9 mouse cellular contexts compared by ENCODE assay signal in genomic region chr11:54062753-54063471, GRCm38 (mm10). TPM values are rescaled to one million over a fixed set of nuclear protein-coding genes. Genes with fewer than 3 reads are reported as not detected.
A peak's percentile ranks its signal among the peaks of the same experiment; 100 is the strongest.
DNase-seq lines count a peak whose midpoint lies in the region; ATAC-seq and TF ChIP-seq lines count a peak whose summit lies in the region.
"Had no signal": no experiment of that assay in that cellular context is flagged by ENCODE, and none has a peak within 500 bp of the region (broad histone marks: within the 10 kb centered on the region; RNA-seq: fewer than 3 reads in every experiment).

No protein-coding gene starts in this region.

- H3K9ac ChIP-seq in intestine, embryonic 14.5 days (ENCODE audit: low read length) = no peak overlapping the region
- no peak overlapping the region for H3K9ac ChIP-seq in intestine, postnatal 0 days (ENCODE audit: low read depth, low read length)
- H3K9ac ChIP-seq in intestine, embryonic 16.5 days (ENCODE audit: low read depth, low read length) = no peak overlapping the region
- H3K9ac ChIP-seq in stomach, embryonic 15.5 days = no peak overlapping the region
- H3K9ac ChIP-seq: liver, embryonic 13.5 days had no signal

- H3K27me3 ChIP-seq in intestine, embryonic 14.5 days (replicated peaks; ENCODE audit: control insufficient read depth, insufficient read depth, low read length) = no peaks in the 10 kb centered on the region
- H3K27me3 ChIP-seq in intestine, postnatal 0 days (replicated peaks; ENCODE audit: control insufficient read depth, insufficient read depth, low read length) = peaks cover 3% of the 10 kb centered on the region; the same call in 1 of the 2 replicates
- no peaks in the 10 kb centered on the region for H3K27me3 ChIP-seq in intestine, embryonic 16.5 days (replicated peaks; ENCODE audit: control insufficient read depth, insufficient read depth, low read length)
- no peaks in the 10 kb centered on the region for H3K27me3 ChIP-seq in stomach, embryonic 15.5 days (replicated peaks)

- ATAC-seq in intestine, embryonic 14.5 days (replicated peaks; ENCODE audit: low FRiP score, low TSS enrichment, low read depth) = no peak
- ATAC-seq in intestine, postnatal 0 days = no peak
- no peak for ATAC-seq in intestine, embryonic 16.5 days
- ATAC-seq in stomach, embryonic 15.5 days (ENCODE audit: insufficient read depth, low FRiP score, low read depth) = no peak

- no peak for TF ChIP-seq CTCF in intestine, postnatal 0 days (IDR thresholded peaks at IDR 0.05; ENCODE audit: low read depth)

- H3K27ac ChIP-seq in intestine, embryonic 14.5 days (ENCODE audit: low read depth) = peak overlapping the region; percentile 59; the same call in 1 of the 2 replicates
- H3K27ac ChIP-seq in intestine, postnatal 0 days (ENCODE audit: low read depth, low read length) = no peak overlapping the region
- peak overlapping the region; percentile 31; the same call in 1 of the 2 replicates for H3K27ac ChIP-seq in intestine, embryonic 16.5 days (ENCODE audit: low read length)
- H3K27ac ChIP-seq in stomach, embryonic 15.5 days = peak overlapping the region; percentile 36; the same call in 1 of the 2 replicates
- H3K27ac ChIP-seq: liver, embryonic 13.5 days had no signal

- H3K4me1 ChIP-seq in intestine, embryonic 14.5 days (replicated peaks; ENCODE audit: control insufficient read depth, insufficient read depth, low read length) = peaks cover 58% of the 10 kb centered on the region
- peaks cover 11% of the 10 kb centered on the region; the same call in 1 of the 2 replicates for H3K4me1 ChIP-seq in intestine, postnatal 0 days (replicated peaks; ENCODE audit: control insufficient read depth, insufficient read depth, low read length)
- H3K4me1 ChIP-seq in intestine, embryonic 16.5 days (ENCODE audit: control insufficient read depth, insufficient read depth, low read length) = peaks cover 48% of the 10 kb centered on the region
- H3K4me1 ChIP-seq in stomach, embryonic 15.5 days = peaks cover 64% of the 10 kb centered on the region

- 53% methylated on average over 9 of the region's 9 CpGs for WGBS in intestine, embryonic 14.5 days
- WGBS in intestine, postnatal 0 days = 66% methylated on average over 9 of the region's 9 CpGs
- 62% methylated on average over 9 of the region's 9 CpGs for WGBS in intestine, embryonic 16.5 days
- WGBS in stomach, embryonic 15.5 days = 60% methylated on average over 9 of the region's 9 CpGs

- H3K9me3 ChIP-seq in intestine, embryonic 14.5 days (ENCODE audit: control insufficient read depth, low read length) = no peaks in the 10 kb centered on the region
- H3K9me3 ChIP-seq in intestine, postnatal 0 days (ENCODE audit: control insufficient read depth) = no peaks in the 10 kb centered on the region
- no peaks in the 10 kb centered on the region for H3K9me3 ChIP-seq in intestine, embryonic 16.5 days (ENCODE audit: control insufficient read depth, low read length)
- no peaks in the 10 kb centered on the region for H3K9me3 ChIP-seq in stomach, embryonic 15.5 days
- H3K9me3 ChIP-seq: liver, embryonic 13.5 days had no signal

- no peak overlapping the region for H3K4me2 ChIP-seq in intestine, embryonic 14.5 days (ENCODE audit: low read length)
- no peak overlapping the region for H3K4me2 ChIP-seq in intestine, postnatal 0 days (replicated peaks; ENCODE audit: low read depth)
- no peak overlapping the region for H3K4me2 ChIP-seq in intestine, embryonic 16.5 days (ENCODE audit: low read depth, low read length)
- H3K4me2 ChIP-seq in stomach, embryonic 15.5 days = no peak overlapping the region
- H3K4me2 ChIP-seq: liver, embryonic 13.5 days had no signal

- no peak overlapping the region for H3K4me3 ChIP-seq in intestine, embryonic 14.5 days (ENCODE audit: low read depth, low read length)
- no peak overlapping the region for H3K4me3 ChIP-seq in intestine, postnatal 0 days (ENCODE audit: low read depth, low read length)
- H3K4me3 ChIP-seq in intestine, embryonic 16.5 days (ENCODE audit: low read length) = no peak overlapping the region
- no peak overlapping the region for H3K4me3 ChIP-seq in stomach, embryonic 15.5 days (replicated peaks)
- H3K4me3 ChIP-seq: liver, embryonic 13.5 days had no signal

- DNase-seq in intestine, embryonic 14.5 days (ENCODE audit: low spot score) = no peak
- peak; percentile 60 for DNase-seq in T-cell, adult 2 months (ENCODE audit: low spot score)
- no peak for DNase-seq in cerebellum, adult 11-12 months
- DNase-seq in adrenal gland, adult 2 months = no peak
- DNase-seq in c-Kit-positive CD71-positive TER-119-positive erythroid progenitor cells, embryonic 14.5 days (ENCODE audit: low spot score) = no peak
- DNase-seq: liver, embryonic 13.5 days had no signal

- 0 out of 2 replicates have a peak, but pooled peaks cover 9% of the 10 kb centered on the region for H3K36me3 ChIP-seq in intestine, embryonic 14.5 days (ENCODE audit: control insufficient read depth, insufficient read depth, low read length)
- no peaks in the 10 kb centered on the region for H3K36me3 ChIP-seq in intestine, postnatal 0 days (ENCODE audit: control insufficient read depth, insufficient read depth)
- no peaks in the 10 kb centered on the region for H3K36me3 ChIP-seq in intestine, embryonic 16.5 days (ENCODE audit: control insufficient read depth, insufficient read depth, low read length)
- H3K36me3 ChIP-seq in stomach, embryonic 15.5 days = no peaks in the 10 kb centered on the region
- H3K36me3 ChIP-seq: liver, embryonic 13.5 days had no signal

RNA-seq across cellular contexts. Expression of gene Pdlim4, which starts 5.9 kb away (rescaled TPM):
- 48.2 and 59.5 TPM in 2 replicates for polyA plus RNA-seq in intestine, embryonic 14.5 days (2014; fragmentation: Nextera tagmentation; extraction: Ambion mirVana)
- 21.0 and 22.6 TPM in 2 replicates for polyA plus RNA-seq in intestine, postnatal 0 days (2015; fragmentation: Nextera tagmentation; extraction: Ambion mirVana)
- 35.7 and 37.8 TPM in 2 replicates for polyA plus RNA-seq in intestine, embryonic 16.5 days (2015; fragmentation: Nextera tagmentation; extraction: Ambion mirVana)
- polyA plus RNA-seq in stomach, embryonic 15.5 days (2015; fragmentation: Nextera tagmentation; extraction: Ambion mirVana) = 49.9 and 52.0 TPM in 2 replicates
- 10 to 100 TPM; 16.1 to 18.7 TPM for total RNA-seq in adrenal gland, adult 2 months (2021)
- polyA plus RNA-seq in adrenal gland, adult 2 months (2012; rRNA removed) = 86.7 and 101 TPM in 2 replicates

RNA-seq across cellular contexts. Expression of gene Slc22a4, which starts 35.0 kb away (rescaled TPM):
- polyA plus RNA-seq in intestine, embryonic 14.5 days (2014; fragmentation: Nextera tagmentation; extraction: Ambion mirVana) = 0.18 and 0.51 TPM in 2 replicates
- 1.2 and 1.3 TPM in 2 replicates for polyA plus RNA-seq in intestine, postnatal 0 days (2015; fragmentation: Nextera tagmentation; extraction: Ambion mirVana)
- 0.87 and 1.4 TPM in 2 replicates for polyA plus RNA-seq in intestine, embryonic 16.5 days (2015; fragmentation: Nextera tagmentation; extraction: Ambion mirVana)
- 2.0 and 3.0 TPM in 2 replicates for polyA plus RNA-seq in stomach, embryonic 15.5 days (2015; fragmentation: Nextera tagmentation; extraction: Ambion mirVana)
- total RNA-seq in adrenal gland, adult 2 months (2021) = 10 to 100 TPM in 1 of 2 experiments, 1 to 10 TPM in 1; 7.1 to 10.8 TPM
- polyA plus RNA-seq in adrenal gland, adult 2 months (2012; rRNA removed) = 7.1 and 10.3 TPM in 2 replicates

RNA-seq across cellular contexts. Expression of gene P4ha2, which starts 37.0 kb away (rescaled TPM):
- polyA plus RNA-seq in intestine, embryonic 14.5 days (2014; fragmentation: Nextera tagmentation; extraction: Ambion mirVana) = 38.7 and 44.4 TPM in 2 replicates
- 6.9 and 8.3 TPM in 2 replicates for polyA plus RNA-seq in intestine, postnatal 0 days (2015; fragmentation: Nextera tagmentation; extraction: Ambion mirVana)
- 43.7 and 46.2 TPM in 2 replicates for polyA plus RNA-seq in intestine, embryonic 16.5 days (2015; fragmentation: Nextera tagmentation; extraction: Ambion mirVana)
- 54.8 and 59.5 TPM in 2 replicates for polyA plus RNA-seq in stomach, embryonic 15.5 days (2015; fragmentation: Nextera tagmentation; extraction: Ambion mirVana)
- 10 to 100 TPM; 36.5 to 39.6 TPM for total RNA-seq in adrenal gland, adult 2 months (2021)
- 10.9 and 12.1 TPM in 2 replicates for polyA plus RNA-seq in adrenal gland, adult 2 months (2012; rRNA removed)
